Mouse (Mus musculus) leukemia stem cell, adult 10-12 weeks (primary cell): ENCODE results near the gene Gm20498. TPM values are rescaled to one million over a fixed set of nuclear protein-coding genes. Genes with fewer than 3 reads are reported as not detected.

Source experiments
- polyA plus RNA-seq: library from polyadenylated mRNA; stranded (reverse); fragments of >175 nt; gene quantifications from 2 replicates; pipeline ENCODE4 v1.2.3, GENCODE M21; 2012; ENCODE audit warnings: low replicate concordance

Gm20498 gene
- 1.0 and 32.4 TPM in 2 replicates for polyA plus RNA-seq

DNA sequence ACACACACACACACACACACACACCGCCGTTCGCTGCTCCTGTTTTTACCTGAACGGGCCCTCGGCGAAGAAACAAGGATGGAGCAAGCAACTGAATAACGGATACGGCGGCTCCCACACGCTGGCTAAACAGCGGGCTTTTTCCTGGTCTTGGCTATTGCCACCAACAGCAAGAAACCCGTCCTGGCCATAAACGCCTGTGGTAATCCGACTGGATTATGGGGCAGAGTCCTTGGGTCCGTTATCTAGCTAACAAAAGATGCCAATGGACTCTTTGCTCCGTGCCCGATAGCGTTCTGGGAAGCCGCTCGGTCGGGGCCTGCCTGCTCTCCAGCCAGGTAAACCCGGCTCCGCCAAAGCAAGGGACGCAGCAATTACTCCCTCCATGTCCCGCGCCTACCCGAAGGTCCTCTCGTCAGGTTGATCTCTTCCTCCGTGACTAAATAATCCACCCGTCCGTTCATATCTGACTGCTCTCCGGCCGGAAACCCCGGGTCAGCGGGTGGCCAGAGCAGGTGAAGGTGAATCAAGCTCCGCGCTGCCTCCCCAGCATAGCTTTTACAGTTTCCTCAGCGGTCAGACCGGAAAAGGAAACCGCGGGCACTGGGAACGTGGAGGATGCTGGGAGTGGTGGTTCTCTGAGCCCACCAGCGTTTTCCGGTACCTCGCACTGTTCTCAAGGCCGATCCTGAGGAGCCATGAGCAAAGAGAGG, at the start of gene Gm20498, which contains the start of gene Synj2bp:
Gene Gm20498 (minus strand): TSS at position 590 of the 713 bp plus-strand sequence.
Gene Synj2bp (minus strand): TSS at position 596 of the 713 bp plus-strand sequence.

DNA sequence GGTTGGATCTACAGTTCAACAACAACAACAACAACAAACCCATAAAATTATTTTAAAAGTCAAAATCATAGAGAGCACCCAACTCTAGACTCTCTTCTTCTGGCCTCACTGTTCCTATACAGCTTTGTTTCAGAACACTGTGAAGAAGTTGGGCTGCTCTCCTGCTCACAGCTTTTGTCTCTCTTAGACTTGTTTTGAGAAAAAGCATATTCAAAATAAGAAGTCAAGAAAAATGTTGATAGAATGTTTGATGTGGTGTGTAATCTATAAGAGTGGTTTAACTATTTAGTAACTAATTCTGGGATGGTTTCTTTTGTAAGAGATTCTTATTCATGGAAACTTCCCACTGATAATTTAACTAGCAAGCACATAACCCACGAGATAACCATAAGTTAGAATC, 35.7 kb upstream of the Gm20498 start, which contains the start of gene Adam21:
Gene Adam21 (minus strand): TSS at position 101 of the 400 bp plus-strand sequence.

DNA sequence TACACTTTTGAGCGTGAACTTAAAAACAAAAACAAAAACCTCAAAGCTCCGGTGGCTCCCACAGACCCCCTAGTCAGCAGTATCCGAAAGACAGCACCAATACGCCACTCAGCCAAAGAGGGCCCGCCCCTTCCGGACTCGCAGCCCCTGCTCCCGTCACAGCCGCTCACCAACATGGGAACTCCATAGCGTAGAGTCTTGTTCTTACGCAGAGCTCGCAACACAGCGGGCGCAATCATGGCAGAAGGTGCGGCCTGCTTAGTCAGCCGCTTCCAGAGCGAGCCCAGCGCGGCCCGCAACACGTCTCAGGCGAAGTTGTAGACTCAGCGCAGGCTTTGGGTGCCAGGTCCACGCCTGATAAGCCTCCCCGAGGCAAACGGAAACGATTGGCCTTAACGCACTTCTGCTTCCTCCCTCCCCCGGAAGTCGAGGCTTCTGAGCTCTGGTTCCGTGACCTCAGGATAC, 47.9 kb downstream of the Gm20498 start, which contains the start of gene Cox16:
Gene Cox16 (minus strand): TSS at position 401 of the 465 bp plus-strand sequence.

DNA sequence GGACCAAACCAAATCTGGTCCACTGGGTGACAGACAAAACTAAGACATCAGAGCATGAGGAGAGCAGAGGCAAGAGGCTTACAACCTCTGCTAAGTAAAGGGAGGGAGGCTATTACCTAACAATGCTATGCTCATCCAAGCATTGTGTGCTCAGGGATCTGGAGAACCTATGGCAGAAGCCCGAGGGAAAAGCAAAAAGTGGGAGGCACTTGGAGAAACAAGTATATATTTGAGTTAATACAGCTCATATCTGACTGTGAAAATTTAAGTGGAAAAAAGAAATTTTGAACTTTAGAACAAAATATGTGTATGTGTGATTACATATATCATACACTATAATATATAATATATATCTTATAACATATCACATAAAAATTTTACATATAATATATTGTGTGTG, 110.9 kb downstream of the Gm20498 start, which contains the start of gene Adam4:
Gene Adam4 (minus strand): TSS at position 101 of the 400 bp plus-strand sequence.

DNA sequence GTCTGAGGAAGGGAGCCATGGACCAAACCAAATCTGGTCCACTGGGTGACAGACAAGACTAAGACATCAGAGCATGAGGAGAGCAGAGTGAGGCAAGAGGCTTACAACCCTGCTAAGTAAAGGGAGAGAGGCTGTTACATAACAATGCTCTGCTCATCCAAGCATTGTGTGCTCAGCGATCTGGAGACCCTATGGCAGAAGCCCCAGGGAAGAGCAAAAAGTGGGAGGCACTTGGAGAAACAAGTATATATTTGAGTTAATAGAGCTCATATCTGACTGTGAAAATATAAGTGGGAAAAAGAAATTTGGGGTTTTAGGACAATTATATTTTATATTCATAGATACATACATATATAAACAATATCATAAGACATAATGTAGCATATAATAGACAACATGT, 153.3 kb downstream of the Gm20498 start, which contains the start of gene Gm4787:
Gene Gm4787 (minus strand): TSS at position 101 of the 400 bp plus-strand sequence.

DNA sequence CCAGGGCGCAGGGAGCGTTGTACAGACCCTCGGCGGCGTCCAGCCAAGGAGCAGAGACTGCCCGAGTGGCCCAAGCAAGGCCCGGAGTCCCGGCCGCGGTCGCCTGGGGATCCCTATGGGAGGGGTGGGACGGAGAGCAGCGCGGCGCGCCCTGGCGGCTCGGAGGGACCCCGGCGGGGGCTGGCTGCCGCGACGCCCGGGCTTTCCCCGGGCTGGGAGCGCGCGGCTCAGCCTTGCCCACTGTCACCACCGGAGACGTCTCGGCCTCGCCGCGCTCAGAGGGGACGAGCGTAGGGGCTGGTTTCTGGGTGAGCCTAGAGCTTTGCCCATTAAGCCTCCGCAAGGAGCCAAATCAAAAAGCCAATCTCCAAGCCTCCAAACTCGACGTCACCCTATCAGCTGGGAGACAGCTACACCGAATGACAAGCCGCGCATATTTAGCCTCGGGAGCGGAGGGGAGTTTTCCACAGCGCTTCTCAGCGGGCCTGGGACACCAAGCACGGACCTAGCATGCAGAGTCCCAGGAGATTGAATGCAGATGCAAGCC, 199.8 kb downstream of the Gm20498 start, which contains the start of gene Slc8a3:
Gene Slc8a3 (minus strand): TSS at position 306 of the 547 bp plus-strand sequence.

Other genes with a start within 250 kb of the Gm20498 start
- gene Slc8a3, start 199.7 kb downstream of the Gm20498 start, polyA plus RNA-seq = 0.07 TPM in 1 of 2 replicates, not detected in the other
- gene Gm4787, start 153.4 kb downstream of the Gm20498 start, polyA plus RNA-seq = not detected in 2 replicates
- not detected in 2 replicates for gene Adam4, start 111.0 kb downstream of the Gm20498 start, polyA plus RNA-seq
- gene Cox16, start 47.8 kb downstream of the Gm20498 start, polyA plus RNA-seq = 0.53 and 40.0 TPM in 2 replicates
- 1.6 and 2.5 TPM in 2 replicates for gene Synj2bp, start within 50 bp of the Gm20498 start, polyA plus RNA-seq
- not detected in 2 replicates for gene Adam21, start 35.6 kb upstream of the Gm20498 start, polyA plus RNA-seq
- gene Med6, start 62.1 kb upstream of the Gm20498 start, polyA plus RNA-seq = 3.8 TPM in 1 of 2 replicates, not detected in the other
- 0.14 TPM in 1 of 2 replicates, not detected in the other for gene Ttc9, start 98.3 kb upstream of the Gm20498 start, polyA plus RNA-seq
- gene Map3k9, start 248.3 kb upstream of the Gm20498 start, polyA plus RNA-seq = 1.1 and 1.6 TPM in 2 replicates